10 mouse cellular contexts compared by ENCODE assay signal in the genomic region with DNA sequence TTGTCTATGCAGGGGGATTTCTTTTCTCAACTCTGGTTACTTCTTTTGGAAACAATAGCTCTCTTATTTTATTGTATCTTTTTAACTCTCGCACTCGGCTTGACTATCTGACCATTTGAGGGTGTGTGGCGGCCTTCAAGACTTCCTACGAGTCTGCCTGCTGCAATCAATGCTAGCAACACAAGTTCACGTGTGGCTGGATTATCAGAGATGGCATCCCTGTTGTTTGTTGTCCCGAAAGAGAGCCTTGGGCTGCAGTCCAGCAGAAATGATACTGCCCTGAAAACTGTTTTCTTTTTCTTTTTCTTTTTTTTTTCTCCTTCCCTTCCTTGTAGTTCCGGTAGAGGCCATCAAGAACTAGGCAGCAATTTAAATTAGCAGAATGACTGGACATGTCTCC. TPM values are rescaled to one million over a fixed set of nuclear protein-coding genes. Genes with fewer than 3 reads are reported as not detected.
DNase-seq lines count a peak whose midpoint lies in the region; ATAC-seq and TF ChIP-seq lines count a peak whose summit lies in the region.
"Had no signal": no experiment of that assay in that cellular context is flagged by ENCODE, and none has a peak within 500 bp of the region (broad histone marks: within the 10 kb centered on the region; RNA-seq: fewer than 3 reads in every experiment).

No protein-coding gene starts in this region.

- no peak overlapping the region for H3K9ac ChIP-seq in liver, adult 2 months (ENCODE audit: low read depth, low read length)
- H3K9ac ChIP-seq in forebrain, embryonic 15.5 days (replicated peaks), result no peak overlapping the region
- peak overlapping the region; percentile 88 for H3K9ac ChIP-seq in kidney, embryonic 15.5 days
- peak overlapping the region; percentile 97 for H3K9ac ChIP-seq in neural tube, embryonic 14.5 days (replicated peaks; ENCODE audit: low read depth, low read length)

- H3K4me1 ChIP-seq in liver, adult 2 months (ENCODE audit: control insufficient read depth, insufficient read depth, low read length), result peaks cover 7% of the 10 kb centered on the region; the same call in 1 of the 2 replicates
- H3K4me1 ChIP-seq in forebrain, embryonic 15.5 days, result peaks cover 20% of the 10 kb centered on the region
- peaks cover 55% of the 10 kb centered on the region for H3K4me1 ChIP-seq in kidney, embryonic 15.5 days
- H3K4me1 ChIP-seq in neural tube, embryonic 14.5 days (ENCODE audit: control insufficient read depth, insufficient read depth, low read length), result peaks cover 14% of the 10 kb centered on the region; the same call in 1 of the 2 replicates
- peaks cover 6% of the 10 kb centered on the region for H3K4me1 ChIP-seq in cerebellum, adult 2 months (ENCODE audit: control insufficient read depth, insufficient read depth, low read length)

- no peaks in the 10 kb centered on the region; the same call in 1 of the 2 replicates for H3K79me2 ChIP-seq in liver, adult 2 months (ENCODE audit: control insufficient read depth, insufficient read depth, low read length)

- no peaks in the 10 kb centered on the region for H3K27me3 ChIP-seq in liver, adult 2 months (ENCODE audit: control insufficient read depth, insufficient read depth, low read length)
- H3K27me3 ChIP-seq in forebrain, embryonic 15.5 days, result no peaks in the 10 kb centered on the region
- no peaks in the 10 kb centered on the region for H3K27me3 ChIP-seq in kidney, embryonic 15.5 days
- no peaks in the 10 kb centered on the region for H3K27me3 ChIP-seq in neural tube, embryonic 14.5 days (ENCODE audit: control insufficient read depth, insufficient read depth, low read length)
- no peaks in the 10 kb centered on the region for H3K27me3 ChIP-seq in cerebellum, adult 2 months (ENCODE audit: control insufficient read depth, insufficient read depth, low read length)

- H3K4me2 ChIP-seq in forebrain, embryonic 15.5 days (replicated peaks), result peak overlapping the region; percentile 78
- peak overlapping the region; percentile 87 for H3K4me2 ChIP-seq in kidney, embryonic 15.5 days
- peak overlapping the region; percentile 76 for H3K4me2 ChIP-seq in neural tube, embryonic 14.5 days (ENCODE audit: low read depth, low read length)

- TF ChIP-seq CTCF in liver, adult 2 months (IDR thresholded peaks at IDR 0.05; ENCODE audit: low read depth, low read length), result no peak
- no peak for TF ChIP-seq CTCF in cerebellum, adult 2 months (IDR thresholded peaks at IDR 0.05; ENCODE audit: borderline replicate concordance, insufficient read depth, low read depth, low read length)

- no peaks in the 10 kb centered on the region for H3K9me3 ChIP-seq in forebrain, embryonic 15.5 days
- no peaks in the 10 kb centered on the region for H3K9me3 ChIP-seq in kidney, embryonic 15.5 days (replicated peaks)
- no peaks in the 10 kb centered on the region for H3K9me3 ChIP-seq in neural tube, embryonic 14.5 days (ENCODE audit: control insufficient read depth, low read length)

- DNase-seq in liver, adult 2 months (ENCODE audit: extremely low read depth, low read depth, low spot score), result peak; percentile 44
- no peak for DNase-seq in liver
- no peak for DNase-seq in frontal cortex, postnatal 10 days (ENCODE audit: low spot score in 2 of 2)
- DNase-seq in B cell, adult 2 months, result no peak
- DNase-seq in cerebellum, adult 2 months, result no peak
- DNase-seq: lung, adult 2 months had no signal

- H3K36me3 ChIP-seq in liver, adult 2 months (ENCODE audit: control insufficient read depth, insufficient read depth, low read length), result no peaks in the 10 kb centered on the region
- H3K36me3 ChIP-seq in forebrain, embryonic 15.5 days, result no peaks in the 10 kb centered on the region
- H3K36me3 ChIP-seq in kidney, embryonic 15.5 days, result no peaks in the 10 kb centered on the region
- no peaks in the 10 kb centered on the region for H3K36me3 ChIP-seq in neural tube, embryonic 14.5 days (ENCODE audit: control insufficient read depth, insufficient read depth, low read length)

- H3K27ac ChIP-seq in liver, adult 2 months (replicated peaks; ENCODE audit: insufficient read depth, low read depth, low read length), result no peak overlapping the region; the same call in 1 of the 2 replicates
- no peak overlapping the region for H3K27ac ChIP-seq in forebrain, embryonic 15.5 days (replicated peaks)
- peak overlapping the region; percentile 94 for H3K27ac ChIP-seq in kidney, embryonic 15.5 days
- peak overlapping the region; percentile 90 for H3K27ac ChIP-seq in neural tube, embryonic 14.5 days (ENCODE audit: low read depth, low read length)
- no peak overlapping the region for H3K27ac ChIP-seq in cerebellum, adult 2 months (ENCODE audit: insufficient read depth, low read length)

- TF ChIP-seq POLR2A in liver, adult 2 months (IDR thresholded peaks at IDR 0.05; ENCODE audit: extremely low read depth, insufficient read depth, low read length), result no peak
- TF ChIP-seq POLR2A in cerebellum, adult 2 months (IDR thresholded peaks at IDR 0.05; ENCODE audit: borderline replicate concordance, insufficient read depth, low read length), result no peak

- H3K4me3 ChIP-seq in liver, adult 2 months (ENCODE audit: insufficient read depth, low read depth, low read length), result peak overlapping the region; percentile 25
- H3K4me3 ChIP-seq in forebrain, embryonic 15.5 days, result peak overlapping the region; percentile 45
- peak overlapping the region; percentile 79 for H3K4me3 ChIP-seq in kidney, embryonic 15.5 days (replicated peaks)
- H3K4me3 ChIP-seq in neural tube, embryonic 14.5 days (ENCODE audit: low read depth, low read length), result peak overlapping the region; percentile 79
- no peak overlapping the region for H3K4me3 ChIP-seq in cerebellum, adult 2 months (replicated peaks; ENCODE audit: insufficient read depth, low read depth, low read length)

- WGBS in liver, adult 2 months, result 32% methylated on average over 7 of the region's 7 CpGs
- WGBS in forebrain, embryonic 15.5 days, result 33% methylated on average over 7 of the region's 7 CpGs
- 11% methylated on average over 7 of the region's 7 CpGs for WGBS in kidney, embryonic 15.5 days
- WGBS in neural tube, embryonic 14.5 days, result 12% methylated on average over 7 of the region's 7 CpGs
- 32% methylated on average over 7 of the region's 7 CpGs for WGBS in cerebellum, adult 2 months

- ATAC-seq in forebrain, embryonic 15.5 days (replicated peaks), result no peak
- no peak for ATAC-seq in kidney, embryonic 15.5 days (replicated peaks; ENCODE audit: low FRiP score)
- no peak for ATAC-seq in neural tube, embryonic 14.5 days (ENCODE audit: low read depth)

RNA-seq across cellular contexts. Expression of a gene that starts 2.6 kb away (rescaled TPM):
- 3.3 and 3.7 TPM in 2 replicates for total RNA-seq in liver, adult 2 months (2014; rRNA removed)
- polyA plus RNA-seq in liver, adult 2 months (2012; rRNA removed), result 3.5 and 4.1 TPM in 2 replicates
- polyA plus RNA-seq in forebrain, embryonic 15.5 days (2015; fragmentation: Nextera tagmentation; extraction: Ambion mirVana), result 9.0 and 9.4 TPM in 2 replicates
- 14.5 and 17.8 TPM in 2 replicates for polyA plus RNA-seq in kidney, embryonic 15.5 days (2015; fragmentation: Nextera tagmentation; extraction: Ambion mirVana)
- 54.5 and 58.5 TPM in 2 replicates for polyA plus RNA-seq in neural tube, embryonic 14.5 days (2014; fragmentation: Nextera tagmentation; extraction: Ambion mirVana)
- polyA plus RNA-seq in cerebellum, adult 2 months (2012; rRNA removed), result 12.5 and 16.1 TPM in 2 replicates
- total RNA-seq: common myeloid progenitor, adult 5-6 weeks had no signal

RNA-seq across cellular contexts. Expression of a gene that starts 47.9 kb away (rescaled TPM):
- total RNA-seq in liver, adult 2 months (2014; rRNA removed), result not detected in 2 replicates
- not detected in 2 replicates for polyA plus RNA-seq in liver, adult 2 months (2012; rRNA removed)
- not detected in 2 replicates for polyA plus RNA-seq in forebrain, embryonic 15.5 days (2015; fragmentation: Nextera tagmentation; extraction: Ambion mirVana)
- not detected in 2 replicates for polyA plus RNA-seq in kidney, embryonic 15.5 days (2015; fragmentation: Nextera tagmentation; extraction: Ambion mirVana)
- polyA plus RNA-seq in neural tube, embryonic 14.5 days (2014; fragmentation: Nextera tagmentation; extraction: Ambion mirVana), result not detected in 2 replicates
- polyA plus RNA-seq in cerebellum, adult 2 months (2012; rRNA removed), result not detected in 2 replicates
- total RNA-seq: common myeloid progenitor, adult 5-6 weeks had no signal
- polyA plus RNA-seq: lung, adult 2 months had no signal

Comparison
In these comparisons a context has a peak if more than half of its experiments do, and no peak if none do; other contexts are left out.
1. H3K27ac ChIP-seq: peak in kidney, embryonic 15.5 days (single experiment) and neural tube, embryonic 14.5 days (single experiment); none in liver, adult 2 months (single experiment), forebrain, embryonic 15.5 days (single experiment) and cerebellum, adult 2 months (single experiment).
2. H3K9ac ChIP-seq: peak in kidney, embryonic 15.5 days (single experiment) and neural tube, embryonic 14.5 days (single experiment); none in liver, adult 2 months (single experiment) and forebrain, embryonic 15.5 days (single experiment).
3. Peak in every context shown above with its lines, with median percentiles within 50 percentile points of each other: H3K4me2 ChIP-seq.